Mouse (Mus musculus) lung, postnatal 14 days (tissue): Measurements from ENCODE around the gene Jph4.
A peak's percentile ranks its signal among the peaks of the same experiment; 100 is the strongest.

Source experiments
- DNase-seq: peaks from one replicate; pipeline ENCODE4 v3.0.0; 2021

The Jph4 gene

DNA sequence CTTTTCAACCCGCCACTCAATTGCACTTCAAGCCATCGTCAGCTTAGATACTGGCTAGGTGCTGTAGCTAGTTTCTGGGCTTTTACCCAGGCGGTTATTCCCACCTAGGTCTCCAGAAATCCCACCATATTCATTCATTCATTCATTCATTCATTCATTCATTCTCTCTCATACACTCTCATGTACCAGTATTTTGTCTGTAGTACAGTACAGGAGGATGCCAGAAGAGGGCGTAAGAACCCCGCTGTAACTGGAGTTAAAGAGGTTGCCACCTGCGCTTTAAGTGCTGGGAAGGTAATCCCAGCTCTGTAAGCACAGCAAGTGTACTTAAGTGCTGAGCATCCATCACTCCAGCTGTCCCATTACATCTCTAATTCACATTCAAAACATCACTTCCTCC lies 22.8 kb downstream of the Jph4 start:
- no peak for DNase-seq

- DNase-seq: peak; percentile 93
Measured at GRCm38 (mm10) chr14:55092011-55092577, 24.6 kb downstream of the Jph4 start, which contains the start of gene Zfhx2. Gene Zfhx2, minus strand, starts transcription at chr14:55092324.

DNA sequence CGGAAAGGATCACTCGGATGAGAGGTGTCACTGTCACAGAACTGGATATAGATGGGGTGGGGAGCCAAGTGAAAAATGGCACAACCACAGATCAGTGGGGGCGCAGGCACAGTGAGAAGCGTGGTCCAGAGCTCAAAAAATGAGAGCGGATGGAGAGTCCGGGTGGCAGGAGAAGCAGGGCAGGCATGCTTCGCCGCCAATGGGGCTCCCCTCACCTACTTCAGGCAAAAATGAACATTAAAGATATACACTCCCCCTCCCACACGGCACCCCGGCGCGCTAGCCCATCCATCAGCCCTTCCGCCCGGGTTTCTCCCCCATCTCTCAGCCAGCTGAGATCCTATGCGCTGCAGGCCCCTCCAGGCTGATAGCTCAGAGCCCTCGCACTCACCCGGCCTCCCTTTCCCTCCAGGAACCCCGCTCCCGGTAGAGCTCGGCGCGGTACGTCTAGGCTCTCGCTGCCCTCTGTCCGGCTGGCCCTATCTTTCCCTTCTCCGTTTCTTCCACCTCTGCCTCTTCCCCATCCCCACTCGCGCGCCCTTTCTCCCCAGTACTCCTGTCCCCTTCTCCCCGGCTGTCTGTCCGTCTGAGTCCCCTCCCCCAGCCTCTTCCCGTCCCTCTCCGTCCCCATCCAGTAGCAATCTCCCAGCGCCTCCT lies 25.4 kb downstream of the Jph4 start:
- no peak for DNase-seq

- no peak for DNase-seq
Measured at GRCm38 (mm10) chr14:55089199-55089947, 27.4 kb downstream of the Jph4 start.

DNA sequence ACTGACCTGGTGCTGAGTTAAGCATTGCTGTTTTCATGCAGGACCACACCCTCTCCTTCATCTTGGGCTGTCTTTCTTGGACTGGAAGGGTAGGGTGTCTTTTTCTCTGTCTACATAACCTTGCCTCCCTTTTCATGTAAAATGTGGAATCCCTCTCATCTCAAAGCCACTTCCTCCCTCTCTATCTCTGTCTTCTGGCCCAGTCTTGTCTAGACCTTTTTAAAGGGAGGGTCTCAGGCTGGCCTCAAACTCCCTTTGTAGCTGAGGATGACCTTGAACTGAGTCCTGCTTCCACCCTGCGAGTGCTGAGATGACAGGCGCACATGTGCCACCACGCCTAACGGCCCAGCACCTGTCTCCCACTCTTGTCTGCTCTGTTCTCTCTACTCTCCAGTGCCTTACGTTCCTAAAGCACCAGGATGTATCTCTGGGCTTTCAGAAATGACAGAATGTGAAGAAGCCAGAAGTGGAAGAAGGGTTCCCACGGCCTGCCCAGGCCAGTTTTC lies 30.7 kb downstream of the Jph4 start:
- no peak for DNase-seq

GRCm38 (mm10) chr14:55085324-55086008 lies 31.3 kb downstream of the Jph4 start:
- no peak for DNase-seq

DNA sequence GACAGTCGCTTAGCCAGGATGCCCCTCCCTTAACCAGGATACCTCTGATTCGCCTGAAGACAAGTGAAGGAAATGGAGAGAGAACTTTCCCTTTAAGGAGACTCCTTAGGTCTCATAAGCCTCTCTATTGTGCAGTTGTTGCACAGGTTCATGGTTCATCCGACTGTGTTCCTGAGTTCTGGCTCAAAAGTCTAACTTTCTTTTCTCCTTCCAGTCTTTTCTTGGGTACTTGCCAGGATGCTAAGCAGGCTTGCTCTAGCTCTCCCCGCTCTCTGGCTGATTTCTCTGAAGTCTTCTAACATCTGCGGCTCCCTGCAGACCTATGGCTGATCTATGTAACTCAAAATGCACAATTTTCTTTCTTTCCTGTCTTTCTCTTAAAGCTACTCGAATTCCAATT lies 33.3 kb downstream of the Jph4 start:
- DNase-seq: no peak

GRCm38 (mm10) chr14:55081105-55081504 lies 35.6 kb downstream of the Jph4 start:
- no peak for DNase-seq

- peak; percentile 72 for DNase-seq
Measured at GRCm38 (mm10) chr14:55079214-55079970, 37.3 kb downstream of the Jph4 start.

DNA sequence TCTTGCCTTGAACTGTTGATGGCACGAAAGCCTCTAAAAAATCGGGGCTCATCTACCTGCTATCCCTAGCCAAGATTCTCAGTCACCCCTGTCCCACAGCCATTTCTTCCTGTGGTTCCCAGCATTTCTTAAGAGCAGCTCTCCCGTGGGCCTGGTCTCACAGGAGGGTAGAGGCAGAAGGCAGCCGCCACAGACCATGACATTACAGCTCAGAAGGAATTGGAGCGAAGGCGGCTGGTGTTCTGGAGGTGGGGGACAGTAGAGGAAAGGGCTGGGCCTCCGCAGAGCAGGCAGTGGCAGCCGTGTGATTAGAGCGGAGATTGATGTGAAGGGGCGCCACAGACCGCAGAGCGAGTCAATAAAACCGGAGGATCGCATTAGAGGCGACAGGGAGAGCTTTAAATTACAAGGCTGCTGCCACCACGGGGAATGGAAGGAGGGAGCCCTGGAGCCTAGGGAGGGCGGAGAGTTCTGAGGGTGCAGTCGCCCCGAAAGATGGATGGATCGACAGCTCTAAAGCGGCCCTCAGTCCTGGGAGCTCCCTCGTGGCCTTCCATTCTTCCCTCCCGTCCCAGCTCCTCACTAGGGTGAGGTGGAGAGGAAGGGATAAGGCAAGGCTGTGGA lies 38.3 kb downstream of the Jph4 start:
- no peak for DNase-seq

GRCm38 (mm10) chr14:55077481-55078365 lies 39.0 kb downstream of the Jph4 start:
- DNase-seq: no peak

GRCm38 (mm10) chr14:55076956-55077355 lies 39.8 kb downstream of the Jph4 start:
- no peak for DNase-seq

GRCm38 (mm10) chr14:55076224-55076623 lies 40.5 kb downstream of the Jph4 start:
- DNase-seq: no peak

DNA sequence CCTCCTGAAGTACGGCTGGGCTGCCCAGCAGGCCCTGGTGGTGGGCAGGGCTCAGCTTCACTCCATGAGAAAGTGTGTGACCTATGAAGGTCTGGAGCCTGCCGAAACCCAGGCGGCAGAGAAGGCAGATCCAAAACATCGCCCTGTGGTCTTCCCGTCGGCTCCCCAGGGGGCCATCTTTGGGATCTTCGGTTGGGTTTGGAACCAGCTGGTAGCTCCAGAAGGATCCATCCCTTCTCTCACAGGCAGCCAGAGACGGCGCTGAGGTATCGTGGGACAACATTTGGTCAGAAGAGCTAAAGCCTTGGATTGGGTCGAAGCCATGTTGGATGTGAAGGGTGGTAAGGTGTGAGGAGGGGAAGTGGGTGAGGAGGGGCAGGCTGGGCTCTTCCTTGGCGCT lies 42.3 kb downstream of the Jph4 start:
- DNase-seq: no peak

DNA sequence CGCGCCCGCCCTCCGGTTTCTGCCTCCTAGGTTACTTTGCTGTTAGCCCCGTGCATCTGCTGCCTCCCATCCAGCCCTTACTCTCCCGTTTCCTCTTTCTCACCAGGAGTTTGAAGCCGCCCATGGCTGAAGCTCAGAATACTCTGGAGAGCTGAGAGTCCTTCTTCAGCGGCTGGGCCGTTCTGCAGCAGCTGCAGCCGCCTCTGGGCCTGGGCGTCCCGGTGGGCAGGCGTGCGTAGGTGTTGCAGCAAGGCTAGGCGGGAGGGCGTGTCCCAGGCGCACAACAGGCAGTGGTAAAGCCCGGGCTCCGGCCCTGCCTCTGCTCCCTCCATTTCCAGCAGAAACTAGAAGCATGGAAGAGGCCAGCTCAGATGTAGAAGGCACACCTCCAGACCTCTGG lies 45.0 kb downstream of the Jph4 start:
- DNase-seq: no peak

GRCm38 (mm10) chr14:55066042-55066441 lies 50.7 kb downstream of the Jph4 start:
- no peak for DNase-seq

GRCm38 (mm10) chr14:55065391-55065790 lies 51.3 kb downstream of the Jph4 start:
- DNase-seq: no peak

DNA sequence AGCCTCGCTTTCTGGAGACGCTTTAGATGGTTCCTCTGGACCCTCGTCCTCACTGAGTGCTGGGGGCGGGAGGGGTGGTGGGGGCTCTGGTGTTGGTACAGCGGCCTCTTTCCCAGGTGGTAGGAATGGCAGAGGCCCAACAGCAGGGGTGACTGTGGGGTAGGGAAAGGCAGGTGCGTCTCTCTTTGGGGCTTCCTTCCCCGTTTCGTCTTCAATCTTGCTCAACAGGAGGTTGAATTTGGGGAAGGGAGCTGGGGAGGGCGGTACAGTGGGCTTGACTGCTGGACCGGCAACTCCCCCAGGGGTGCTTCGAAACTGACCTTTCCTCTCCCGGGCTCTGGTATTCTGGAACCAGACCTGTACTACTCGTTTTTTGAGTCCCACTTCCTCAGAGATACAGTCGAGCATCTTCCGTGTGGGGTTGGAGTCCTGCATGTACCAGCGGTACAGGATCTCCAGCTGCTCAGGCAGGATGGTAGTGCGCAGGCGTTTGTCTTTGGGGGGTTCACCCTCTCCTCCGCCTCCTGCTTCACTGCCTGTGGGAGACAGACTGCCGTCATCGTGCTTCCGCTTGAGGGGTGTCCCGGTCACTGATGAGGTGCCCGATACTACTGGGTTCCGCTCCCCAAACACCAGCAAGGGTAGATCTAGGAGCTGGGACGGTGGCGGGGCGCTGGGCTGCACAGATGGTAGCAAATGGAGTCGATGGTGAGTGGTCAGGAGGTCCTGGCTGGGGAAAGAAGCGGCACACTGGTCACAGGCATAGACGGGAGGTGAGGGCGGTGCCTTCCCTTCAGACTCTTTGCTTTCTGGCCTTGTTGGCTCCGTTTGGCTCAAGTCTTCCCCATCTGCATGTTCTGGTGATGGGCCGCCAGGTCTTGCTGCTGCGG lies 52.0 kb downstream of the Jph4 start:
- no peak for DNase-seq

DNA sequence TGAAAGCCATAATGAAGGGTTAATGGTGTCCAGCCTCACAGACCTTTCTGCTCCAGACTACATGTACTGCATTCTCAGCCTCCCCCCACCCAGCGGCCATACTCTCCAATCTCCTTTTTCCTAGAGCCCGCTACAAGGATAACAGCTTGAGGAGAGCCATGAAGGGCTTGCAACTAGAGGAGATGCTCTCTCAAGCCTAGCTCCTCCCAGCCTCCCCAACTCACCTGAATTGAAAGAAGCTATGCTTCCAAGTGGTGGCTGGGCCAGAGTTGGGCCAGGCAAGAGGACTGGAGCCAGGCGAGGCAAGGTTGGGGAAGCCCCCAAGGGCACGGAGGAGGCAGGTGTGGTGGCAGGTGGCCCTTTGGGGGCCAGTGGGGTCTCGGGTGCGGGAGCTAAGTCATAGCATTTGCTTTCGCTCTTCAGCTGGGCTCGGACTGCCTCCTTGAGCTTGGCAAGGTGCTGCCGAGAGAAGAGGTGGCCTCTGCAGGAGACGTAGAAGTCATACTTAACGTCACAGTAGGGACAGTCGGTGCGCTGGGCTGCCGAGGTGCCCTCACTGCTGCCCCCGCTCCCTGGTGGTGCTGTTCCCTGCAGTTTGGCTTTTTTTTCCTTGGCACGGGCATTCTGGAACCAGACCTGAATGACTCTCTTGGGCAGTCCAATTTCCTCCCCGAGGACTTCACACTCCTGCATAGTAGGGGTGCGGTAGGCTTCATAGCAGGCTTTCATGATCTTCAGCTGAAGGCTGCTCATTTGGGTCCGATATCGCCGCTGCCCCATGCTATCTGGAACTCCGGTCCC lies 53.0 kb downstream of the Jph4 start:
- no peak for DNase-seq
